Mouse (Mus musculus) spleen, postnatal 0 days (tissue): Measurements from ENCODE around the gene Brca2. TPM values are rescaled to one million over a fixed set of nuclear protein-coding genes. Genes with fewer than 3 reads are reported as not detected.

ENCODE experiments used
- polyA plus RNA-seq: library from polyadenylated mRNA; unstranded; fragments of >200 nt; fragmentation: Nextera tagmentation; extraction: Ambion mirVana; gene quantifications from 2 replicates; pipeline ENCODE4 v1.2.1, GENCODE M21; 2015

The Brca2 gene
- 30.4 and 33.1 TPM in 2 replicates for polyA plus RNA-seq

GRCm38 (mm10) chr5:150521937-150522866 lies at the start of gene Brca2:
TSS of gene Brca2 (plus strand) at chr5:150522630.

GRCm38 (mm10) chr5:150518064-150518463 lies 4.4 kb upstream of the Brca2 start, which contains the start of gene Zar1l:
TSS of gene Zar1l (minus strand) at chr5:150518164.

GRCm38 (mm10) chr5:150597088-150597487 lies 74.7 kb downstream of the Brca2 start, which contains the start of gene N4bp2l1:
TSS of gene N4bp2l1 (minus strand) at chr5:150597188.

Other genes starting within 250 kb of the Brca2 start
- not detected in 2 replicates for gene Zar1l, start 4.5 kb upstream of the Brca2 start, polyA plus RNA-seq
- gene N4bp2l1, start 74.6 kb downstream of the Brca2 start, polyA plus RNA-seq: 28.9 and 32.8 TPM in 2 replicates
- gene N4bp2l2, start 143.6 kb downstream of the Brca2 start, polyA plus RNA-seq: 30.1 and 31.9 TPM in 2 replicates
- gene Pds5b, start 151.1 kb downstream of the Brca2 start, polyA plus RNA-seq: 13.0 and 14.1 TPM in 2 replicates